Mouse (Mus musculus): ENCODE results near the gene Hhipl1. TPM values are rescaled to one million over a fixed set of nuclear protein-coding genes. Genes with fewer than 3 reads are reported as not detected.

Hhipl1 gene
- polyA plus RNA-seq, 1 experiment: 1.8 TPM

DNA sequence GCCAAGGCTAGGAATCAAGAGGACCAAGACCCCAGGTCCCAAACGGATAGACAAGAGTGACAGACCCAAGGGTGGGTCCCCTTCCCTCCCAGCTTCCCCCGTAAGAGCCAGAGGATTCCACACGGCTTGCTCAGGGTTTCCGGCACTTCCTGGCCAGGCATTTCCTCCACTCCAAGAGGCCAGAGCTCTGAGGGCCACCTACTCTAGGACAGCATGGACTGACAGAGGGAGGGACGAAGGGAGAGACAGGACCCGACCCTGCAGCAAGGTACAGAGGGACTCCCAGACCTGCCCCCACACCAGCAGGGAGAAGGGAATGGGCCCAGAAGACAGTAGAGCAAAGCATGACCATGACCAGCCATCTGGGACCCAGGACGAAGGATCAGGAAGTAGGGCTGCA lies 38.4 kb upstream of the Hhipl1 start:
- Histone ChIP-seq H3K27ac (ENCODE audit: insufficient read depth, low read length) (no peak overlapping the region), H3K27me3 (ENCODE audit: control insufficient read depth, insufficient read depth, low read length) (no peaks in the 10 kb centered on the region)
- no peak for DNase-seq (ENCODE audit: low read depth in 1 of 2, low spot score in 2 of 2)

DNA sequence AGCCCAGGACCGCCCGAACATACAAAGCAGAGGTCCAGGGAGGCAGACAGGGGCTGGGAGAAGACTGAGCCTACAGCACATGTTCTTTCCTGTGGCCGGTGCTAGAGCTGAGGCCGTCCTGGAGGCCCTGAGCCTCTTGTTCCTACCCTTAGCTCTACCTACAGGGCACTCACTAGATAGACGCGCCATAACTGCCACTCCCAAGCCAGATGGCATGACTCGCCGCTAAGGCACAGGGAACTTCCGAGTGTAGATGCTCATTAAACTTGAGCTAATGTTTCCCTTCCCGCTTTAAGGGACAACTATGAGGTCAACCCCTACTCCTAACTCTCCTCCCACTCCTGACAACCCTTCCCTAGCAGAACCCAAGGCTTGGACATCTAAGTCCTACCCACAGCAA lies 37.1 kb upstream of the Hhipl1 start:
- WGBS: 88% methylated on average over 10 of the region's 10 CpGs
- Histone ChIP-seq H3K27me3 (ENCODE audit: control insufficient read depth, insufficient read depth, low read length) (peaks cover 1% of the 10 kb centered on the region), H3K4me3 (ENCODE audit: extremely low read depth, insufficient read depth, insufficient read length) (no peak overlapping the region), H3K27ac (ENCODE audit: insufficient read depth, low read length) (no peak overlapping the region), H3K4me1 (ENCODE audit: control insufficient read depth, insufficient read depth, insufficient read length) (no peaks in the 10 kb centered on the region; the same call in 1 of the 2 replicates), H3K36me3 (ENCODE audit: control insufficient read depth, insufficient read depth, low read length) (no peaks in the 10 kb centered on the region)
- TF ChIP-seq POLR2A (IDR thresholded peaks at IDR 0.05; ENCODE audit: low read depth, low read length) (no peak), CTCF (IDR thresholded peaks at IDR 0.05; ENCODE audit: extremely low read depth, insufficient read depth, insufficient read length, insufficient replicate concordance) (no peak)
- DNase-seq (ENCODE audit: low read depth in 1 of 2, low spot score in 2 of 2): no peak

More for the DNA sequence above, 38.4 kb upstream of the Hhipl1 start:
- 75% methylated on average over 7 of the region's 7 CpGs for WGBS
- Histone ChIP-seq H3K36me3 (ENCODE audit: control insufficient read depth, insufficient read depth, low read length) (no peaks in the 10 kb centered on the region), H3K4me3 (ENCODE audit: extremely low read depth, insufficient read depth, insufficient read length) (no peak overlapping the region), H3K4me1 (ENCODE audit: control insufficient read depth, insufficient read depth, insufficient read length) (no peaks in the 10 kb centered on the region)
- TF ChIP-seq CTCF (IDR thresholded peaks at IDR 0.05; ENCODE audit: extremely low read depth, insufficient read depth, insufficient read length, insufficient replicate concordance) (no peak), POLR2A (IDR thresholded peaks at IDR 0.05; ENCODE audit: low read depth, low read length) (no peak)

DNA sequence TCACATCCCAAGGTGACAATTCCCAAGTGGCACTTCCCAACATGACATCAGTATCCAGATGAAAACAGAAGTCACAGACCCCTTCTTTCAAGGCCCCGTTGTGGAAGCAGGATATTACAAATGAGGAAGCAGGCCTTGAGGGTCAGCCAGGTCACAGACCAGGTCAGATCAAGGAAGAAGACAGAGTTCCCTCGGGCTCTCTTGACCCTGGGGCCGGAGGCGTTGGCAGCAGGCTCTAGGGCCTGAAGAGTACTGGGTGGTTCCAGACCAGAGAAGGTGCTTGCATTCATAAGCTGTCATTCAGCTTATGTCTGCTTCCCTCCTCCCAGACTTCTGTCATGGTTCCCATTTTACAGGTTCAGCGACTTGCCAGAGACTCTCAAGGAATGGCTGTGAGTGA lies 36.4 kb upstream of the Hhipl1 start:
- no peak for DNase-seq (ENCODE audit: low read depth in 1 of 2, low spot score in 2 of 2)
- peaks cover 8% of the 10 kb centered on the region for H3K27me3 ChIP-seq (ENCODE audit: control insufficient read depth, insufficient read depth, low read length)
- no peak overlapping the region for H3K27ac ChIP-seq (ENCODE audit: insufficient read depth, low read length)
- TF ChIP-seq POLR2A (IDR thresholded peaks at IDR 0.05; ENCODE audit: low read depth, low read length): no peak
- TF ChIP-seq CTCF (IDR thresholded peaks at IDR 0.05; ENCODE audit: extremely low read depth, insufficient read depth, insufficient read length, insufficient replicate concordance): no peak
- no peaks in the 10 kb centered on the region; the same call in none of the 2 replicates for H3K4me1 ChIP-seq (ENCODE audit: control insufficient read depth, insufficient read depth, insufficient read length)
- no peaks in the 10 kb centered on the region for H3K36me3 ChIP-seq (ENCODE audit: control insufficient read depth, insufficient read depth, low read length)
- H3K4me3 ChIP-seq (ENCODE audit: extremely low read depth, insufficient read depth, insufficient read length): no peak overlapping the region
- 74% methylated on average over 5 of the region's 5 CpGs for WGBS

DNA sequence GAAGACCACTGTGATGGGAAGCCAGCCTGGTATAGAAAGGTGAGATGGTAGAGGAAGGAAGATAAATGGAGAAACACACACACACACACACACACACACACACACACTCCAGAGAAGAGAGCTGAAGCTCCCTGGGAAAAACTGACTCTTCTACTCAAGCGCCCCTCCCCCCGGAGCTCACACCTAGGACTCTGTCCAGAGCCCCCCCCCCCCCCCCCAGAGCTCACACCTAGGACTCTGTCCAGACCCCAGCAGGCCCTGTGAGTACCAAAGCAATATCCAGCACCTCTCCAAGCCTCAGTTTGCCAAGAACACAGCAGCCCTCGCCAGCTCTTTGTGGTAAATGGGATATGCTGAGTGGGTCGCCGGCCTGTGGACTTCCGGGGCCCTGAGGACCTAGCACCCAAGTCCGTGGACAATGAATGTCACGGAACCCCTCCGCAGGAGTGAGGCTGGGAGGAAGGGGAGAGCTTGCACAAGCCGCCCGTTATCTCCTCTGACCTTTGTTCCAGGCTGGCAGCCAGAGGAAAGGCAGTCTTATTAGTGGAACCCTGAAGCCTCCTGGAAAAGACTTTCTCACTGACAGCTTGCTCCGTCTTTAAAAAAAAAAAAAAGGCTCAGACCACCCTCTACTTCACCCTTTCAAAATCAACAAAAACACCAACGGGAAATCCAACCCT lies 35.7 kb upstream of the Hhipl1 start:
- Histone ChIP-seq H3K4me3 (ENCODE audit: extremely low read depth, insufficient read depth, insufficient read length) (no peak overlapping the region), H3K4me1 (ENCODE audit: control insufficient read depth, insufficient read depth, insufficient read length) (no peaks in the 10 kb centered on the region; the same call in none of the 2 replicates), H3K27me3 (ENCODE audit: control insufficient read depth, insufficient read depth, low read length) (peaks cover 12% of the 10 kb centered on the region), H3K36me3 (ENCODE audit: control insufficient read depth, insufficient read depth, low read length) (no peaks in the 10 kb centered on the region), H3K27ac (ENCODE audit: insufficient read depth, low read length) (no peak overlapping the region)
- TF ChIP-seq CTCF (IDR thresholded peaks at IDR 0.05; ENCODE audit: extremely low read depth, insufficient read depth, insufficient read length, insufficient replicate concordance): no peak
- TF ChIP-seq POLR2A (IDR thresholded peaks at IDR 0.05; ENCODE audit: low read depth, low read length): no peak
- WGBS: 89% methylated on average over 13 of the region's 13 CpGs
- no peak for DNase-seq (ENCODE audit: low read depth in 1 of 2, low spot score in 2 of 2)

DNA sequence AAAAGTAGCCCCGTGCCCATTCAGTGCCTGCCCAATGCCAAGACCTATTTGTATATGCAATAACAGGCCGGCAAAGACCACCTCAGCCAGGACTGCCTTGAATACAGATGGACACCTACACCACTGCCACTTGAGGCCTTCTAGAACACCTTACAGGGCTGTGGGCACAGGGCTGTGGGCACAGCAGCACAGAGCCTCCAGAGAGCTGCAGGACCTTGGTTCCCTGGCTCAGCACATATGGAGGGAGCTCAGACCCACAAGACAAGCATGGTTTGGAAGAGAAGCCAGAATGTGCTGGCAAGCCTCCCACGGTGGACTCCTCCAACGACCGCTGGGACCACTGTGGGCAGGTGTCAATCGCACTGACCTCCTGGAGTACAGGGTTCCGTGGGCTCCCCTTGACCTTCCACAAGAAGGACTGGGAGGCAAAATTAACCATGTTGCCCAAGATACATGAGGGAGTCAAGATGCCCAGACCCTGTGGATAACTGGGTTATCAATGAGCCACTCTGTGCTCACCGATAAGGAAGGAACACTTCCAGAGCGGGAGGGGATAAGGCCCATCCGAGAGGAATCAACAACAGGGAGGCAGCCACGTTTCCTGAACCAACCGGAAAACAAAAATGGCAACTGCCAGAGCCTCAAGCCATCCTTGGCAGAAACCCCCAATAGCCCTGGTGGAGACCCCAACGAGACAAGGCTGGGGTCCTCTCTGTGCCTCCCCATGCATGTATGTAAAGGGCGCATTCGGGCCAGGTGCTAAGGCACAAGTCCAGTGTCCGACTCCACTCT lies 34.5 kb upstream of the Hhipl1 start:
- TF ChIP-seq CTCF (IDR thresholded peaks at IDR 0.05; ENCODE audit: extremely low read depth, insufficient read depth, insufficient read length, insufficient replicate concordance) (no peak), POLR2A (IDR thresholded peaks at IDR 0.05; ENCODE audit: low read depth, low read length) (no peak)
- WGBS: 92% methylated on average over 16 of the region's 16 CpGs
- no peak for DNase-seq (ENCODE audit: low read depth in 1 of 2, low spot score in 2 of 2)
- no peak overlapping the region for H3K27ac ChIP-seq (ENCODE audit: insufficient read depth, low read length)
- peaks cover 14% of the 10 kb centered on the region for H3K27me3 ChIP-seq (ENCODE audit: control insufficient read depth, insufficient read depth, low read length)
- H3K4me3 ChIP-seq (ENCODE audit: extremely low read depth, insufficient read depth, insufficient read length): no peak overlapping the region
- H3K4me1 ChIP-seq (ENCODE audit: control insufficient read depth, insufficient read depth, insufficient read length): no peaks in the 10 kb centered on the region; the same call in none of the 2 replicates
- no peaks in the 10 kb centered on the region for H3K36me3 ChIP-seq (ENCODE audit: control insufficient read depth, insufficient read depth, low read length)

DNA sequence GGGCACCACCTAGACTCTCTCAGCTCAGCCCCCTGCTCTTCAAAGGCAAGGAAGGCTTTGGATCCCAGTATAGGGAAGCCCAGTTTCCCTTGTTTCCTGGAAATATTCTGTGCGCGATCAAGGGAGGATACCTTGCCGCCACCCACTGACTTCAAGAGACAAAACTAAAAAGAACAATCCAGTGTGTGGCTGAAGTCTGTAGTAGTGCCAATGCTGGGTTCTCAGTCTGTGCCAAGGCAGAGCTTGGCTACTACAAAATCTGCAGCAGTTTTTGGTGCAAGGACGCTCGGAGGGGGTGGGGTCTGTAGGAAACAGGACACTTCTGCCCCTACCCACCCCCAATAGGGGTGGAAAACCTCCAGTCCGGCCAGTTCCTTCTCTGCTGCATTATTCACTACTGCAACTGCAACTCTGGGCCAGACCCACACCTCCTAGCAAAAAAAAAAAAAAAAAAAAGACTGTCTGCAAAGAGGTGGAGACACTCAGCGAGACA lies 33.9 kb upstream of the Hhipl1 start:
- H3K27ac ChIP-seq (ENCODE audit: insufficient read depth, low read length): no peak overlapping the region
- no peaks in the 10 kb centered on the region; the same call in none of the 2 replicates for H3K4me1 ChIP-seq (ENCODE audit: control insufficient read depth, insufficient read depth, insufficient read length)
- no peak for DNase-seq (ENCODE audit: low read depth in 1 of 2, low spot score in 2 of 2)
- no peaks in the 10 kb centered on the region for H3K36me3 ChIP-seq (ENCODE audit: control insufficient read depth, insufficient read depth, low read length)
- peaks cover 14% of the 10 kb centered on the region for H3K27me3 ChIP-seq (ENCODE audit: control insufficient read depth, insufficient read depth, low read length)
- WGBS: 83% methylated on average over 7 of the region's 7 CpGs
- no peak overlapping the region for H3K4me3 ChIP-seq (ENCODE audit: extremely low read depth, insufficient read depth, insufficient read length)
- TF ChIP-seq POLR2A (IDR thresholded peaks at IDR 0.05; ENCODE audit: low read depth, low read length) (no peak), CTCF (IDR thresholded peaks at IDR 0.05; ENCODE audit: extremely low read depth, insufficient read depth, insufficient read length, insufficient replicate concordance) (no peak)

All from spleen, adult 2 months (tissue).